Mouse (Mus musculus) NIH3T3 (cell line): Measurements from ENCODE around the gene Nfkbiz.

Experiments used
- DNase-seq: peaks from one replicate; pipeline ENCODE4 v3.0.0-alpha.2; 2012; ENCODE audit warnings: low read depth

Gene Nfkbiz

GRCm38 (mm10) chr16:55832040-55832439 lies 6.7 kb downstream of the Nfkbiz start:
- no peak for DNase-seq

- no peak for DNase-seq
Measured at GRCm38 (mm10) chr16:55831451-55831850, 7.2 kb downstream of the Nfkbiz start.

- no peak for DNase-seq
Measured at GRCm38 (mm10) chr16:55823398-55824155, 15.1 kb downstream of the Nfkbiz start.

GRCm38 (mm10) chr16:55822741-55823397 lies 15.8 kb downstream of the Nfkbiz start:
- no peak for DNase-seq

GRCm38 (mm10) chr16:55821997-55822740 lies 16.5 kb downstream of the Nfkbiz start:
- peak; percentile 95 for DNase-seq

- peak; percentile 50 for DNase-seq
Measured at GRCm38 (mm10) chr16:55821571-55821981, 17.1 kb downstream of the Nfkbiz start.

GRCm38 (mm10) chr16:55820916-55821570 lies 17.7 kb downstream of the Nfkbiz start:
- DNase-seq, result peak; percentile 71

- DNase-seq, result peak; percentile 76
Measured at GRCm38 (mm10) chr16:55820161-55820915, 18.4 kb downstream of the Nfkbiz start.

- peak; percentile 70 for DNase-seq
Measured at GRCm38 (mm10) chr16:55819186-55819861, 19.4 kb downstream of the Nfkbiz start.

- DNase-seq, result no peak
Measured at GRCm38 (mm10) chr16:55817717-55818515, 20.8 kb downstream of the Nfkbiz start.

- no peak for DNase-seq
Measured at GRCm38 (mm10) chr16:55816202-55816941, 22.3 kb downstream of the Nfkbiz start.

GRCm38 (mm10) chr16:55815466-55815865 lies 23.2 kb downstream of the Nfkbiz start:
- DNase-seq, result no peak

- no peak for DNase-seq
Measured at GRCm38 (mm10) chr16:55814686-55815085, 24.0 kb downstream of the Nfkbiz start.

- no peak for DNase-seq
Measured at GRCm38 (mm10) chr16:55813916-55814315, 24.8 kb downstream of the Nfkbiz start.

GRCm38 (mm10) chr16:55811792-55812191 lies 26.9 kb downstream of the Nfkbiz start:
- no peak for DNase-seq

- peak; percentile 31 for DNase-seq
Measured at GRCm38 (mm10) chr16:55809779-55810514, 28.8 kb downstream of the Nfkbiz start.

GRCm38 (mm10) chr16:55809345-55809744 lies 29.4 kb downstream of the Nfkbiz start:
- DNase-seq, result no peak

GRCm38 (mm10) chr16:55807505-55807932 lies 31.2 kb downstream of the Nfkbiz start:
- peak; percentile 85 for DNase-seq

GRCm38 (mm10) chr16:55804799-55805198 lies 33.9 kb downstream of the Nfkbiz start:
- no peak for DNase-seq
